Mouse (Mus musculus) heart, embryonic 11.5 days (tissue): ENCODE measurements around the gene Mef2d. TPM values are rescaled to one million over a fixed set of nuclear protein-coding genes. Genes with fewer than 3 reads are reported as not detected.
A peak's percentile ranks its signal among the peaks of the same experiment; 100 is the strongest.

ENCODE experiments used
- ATAC-seq: fragments of 200-750 bp; cut with Nextera tagmentation; replicated peaks from 2 replicates; pipeline ENCODE4 v1.8.0; 2017; ENCODE audit warnings: moderate library complexity; ENCODE audit not compliant: insufficient number of reproducible peaks, low FRiP score, low TSS enrichment
- H3K27ac ChIP-seq: fragments of 300-500 bp; sonication (generic); 2 replicates; pipeline ENCODE4 v1.5.1; 2014; ENCODE audit warnings: mild to moderate bottlenecking, low read depth, low read length
- H3K27me3 ChIP-seq: fragments of 300-500 bp; sonication (generic); 2 replicates; pipeline ENCODE4 v1.6.1; 2014; ENCODE audit warnings: mild to moderate bottlenecking, low read length, mixed read lengths; ENCODE audit not compliant: control insufficient read depth, insufficient read depth
- H3K36me3 ChIP-seq: fragments of 300-500 bp; sonication (generic); 2 replicates; pipeline ENCODE4 v1.6.1; 2014; ENCODE audit warnings: mild to moderate bottlenecking, low read length, moderate library complexity, mixed read lengths; ENCODE audit not compliant: control insufficient read depth, insufficient read depth
- H3K4me1 ChIP-seq: fragments of 300-500 bp; sonication (generic); 2 replicates; pipeline ENCODE4 v1.6.1; 2014; ENCODE audit warnings: low read length; ENCODE audit not compliant: control insufficient read depth, insufficient read depth
- H3K4me2 ChIP-seq: fragments of 300-500 bp; sonication (generic); 2 replicates; pipeline ENCODE4 v1.6.1; 2014; ENCODE audit warnings: mild to moderate bottlenecking, moderate library complexity
- H3K4me3 ChIP-seq: fragments of 300-500 bp; sonication (generic); 2 replicates; pipeline ENCODE4 v1.5.1; 2014; ENCODE audit warnings: low read depth, low read length
- H3K9ac ChIP-seq: fragments of 300-500 bp; sonication (generic); 2 replicates; pipeline ENCODE4 v1.6.1; 2014; ENCODE audit warnings: mild to moderate bottlenecking, low read depth, low read length, moderate library complexity
- H3K9me3 ChIP-seq: fragments of 300-500 bp; sonication (generic); replicated peaks from 2 replicates; pipeline ENCODE4 v1.6.1; 2016; ENCODE audit warnings: low read length; ENCODE audit not compliant: control insufficient read depth
- WGBS: fragments of 180-500 bp; shearing (Covaris S2); extraction: QIAGEN DNeasy Blood & Tissue Kit; methylation state at CpG from one replicate; pipeline ENCODE4 v1.1.7; 2014; ENCODE audit not compliant: insufficient replicate concordance; 5-methylcytosine and 5-hydroxymethylcytosine counted together
- polyA plus RNA-seq: library from polyadenylated mRNA; unstranded; fragments of >200 nt; fragmentation: Nextera tagmentation; extraction: Ambion mirVana; gene quantifications from 2 replicates; pipeline ENCODE4 v1.2.1, GENCODE M21; 2014

Mef2d gene
- polyA plus RNA-seq, 1 experiment from 2014 or later = 39.8 TPM

GRCm38 (mm10) chr3:88162259-88162658 lies 20.1 kb downstream of the Mef2d start:
- Histone ChIP-seq H3K4me2 (no peak overlapping the region), H3K4me1 (peaks cover 3% of the 10 kb centered on the region; the same call in 1 of the 2 replicates), H3K4me3 (no peak overlapping the region), H3K9me3 (no peaks in the 10 kb centered on the region), H3K27me3 (no peaks in the 10 kb centered on the region), H3K36me3 (peaks cover 47% of the 10 kb centered on the region), H3K9ac (no peak overlapping the region), H3K27ac (no peak overlapping the region)
- ATAC-seq = no peak
- WGBS = 79% methylated on average over 8 of the region's 8 CpGs

GRCm38 (mm10) chr3:88162811-88163210 lies 20.6 kb downstream of the Mef2d start:
- no peaks in the 10 kb centered on the region for H3K9me3 ChIP-seq
- H3K27ac ChIP-seq = no peak overlapping the region
- no peaks in the 10 kb centered on the region; the same call in 1 of the 2 replicates for H3K4me1 ChIP-seq
- 77% methylated on average over 4 of the region's 4 CpGs for WGBS
- no peak overlapping the region for H3K4me3 ChIP-seq
- no peak overlapping the region for H3K9ac ChIP-seq
- no peak overlapping the region for H3K4me2 ChIP-seq
- H3K36me3 ChIP-seq = peaks cover 51% of the 10 kb centered on the region
- no peak for ATAC-seq
- no peaks in the 10 kb centered on the region for H3K27me3 ChIP-seq

GRCm38 (mm10) chr3:88163847-88164246 lies 21.7 kb downstream of the Mef2d start:
- Histone ChIP-seq H3K27me3 (no peaks in the 10 kb centered on the region), H3K4me3 (no peak overlapping the region), H3K4me1 (no peaks in the 10 kb centered on the region; the same call in 1 of the 2 replicates), H3K27ac (no peak overlapping the region), H3K9me3 (no peaks in the 10 kb centered on the region), H3K9ac (no peak overlapping the region), H3K4me2 (no peak overlapping the region), H3K36me3 (peaks cover 52% of the 10 kb centered on the region)
- ATAC-seq = no peak
- WGBS = 82% methylated on average over 3 of the region's 3 CpGs

- H3K27me3 ChIP-seq = no peaks in the 10 kb centered on the region
- no peak overlapping the region for H3K4me3 ChIP-seq
- WGBS = 89% methylated on average over 3 of the region's 3 CpGs
- no peak overlapping the region for H3K4me2 ChIP-seq
- H3K4me1 ChIP-seq = no peaks in the 10 kb centered on the region; the same call in 1 of the 2 replicates
- H3K9me3 ChIP-seq = no peaks in the 10 kb centered on the region
- H3K9ac ChIP-seq = no peak overlapping the region
- ATAC-seq = no peak
- peaks cover 50% of the 10 kb centered on the region for H3K36me3 ChIP-seq
- no peak overlapping the region for H3K27ac ChIP-seq
Measured at GRCm38 (mm10) chr3:88164263-88164662, 22.1 kb downstream of the Mef2d start.

- Histone ChIP-seq H3K27ac (0 out of 2 replicates have a peak overlapping the region, but pooled peaks have one; percentile 3), H3K36me3 (peaks cover 47% of the 10 kb centered on the region), H3K9ac (no peak overlapping the region), H3K9me3 (no peaks in the 10 kb centered on the region), H3K4me1 (no peaks in the 10 kb centered on the region; the same call in 1 of the 2 replicates), H3K4me2 (no peak overlapping the region), H3K27me3 (no peaks in the 10 kb centered on the region), H3K4me3 (no peak overlapping the region)
- ATAC-seq = no peak
- 70% methylated on average over 5 of the region's 5 CpGs for WGBS
Measured at GRCm38 (mm10) chr3:88166056-88166455, 23.9 kb downstream of the Mef2d start.

- WGBS = 83% methylated on average over 5 of the region's 5 CpGs
- peaks cover 22% of the 10 kb centered on the region for H3K36me3 ChIP-seq
- no peak for ATAC-seq
- H3K9ac ChIP-seq = no peak overlapping the region
- no peak overlapping the region for H3K27ac ChIP-seq
- H3K9me3 ChIP-seq = no peaks in the 10 kb centered on the region
- H3K4me3 ChIP-seq = no peak overlapping the region
- H3K4me2 ChIP-seq = no peak overlapping the region
- peaks cover 5% of the 10 kb centered on the region; the same call in 1 of the 2 replicates for H3K4me1 ChIP-seq
- H3K27me3 ChIP-seq = no peaks in the 10 kb centered on the region
Measured at GRCm38 (mm10) chr3:88170361-88170760, 28.2 kb downstream of the Mef2d start.

DNA sequence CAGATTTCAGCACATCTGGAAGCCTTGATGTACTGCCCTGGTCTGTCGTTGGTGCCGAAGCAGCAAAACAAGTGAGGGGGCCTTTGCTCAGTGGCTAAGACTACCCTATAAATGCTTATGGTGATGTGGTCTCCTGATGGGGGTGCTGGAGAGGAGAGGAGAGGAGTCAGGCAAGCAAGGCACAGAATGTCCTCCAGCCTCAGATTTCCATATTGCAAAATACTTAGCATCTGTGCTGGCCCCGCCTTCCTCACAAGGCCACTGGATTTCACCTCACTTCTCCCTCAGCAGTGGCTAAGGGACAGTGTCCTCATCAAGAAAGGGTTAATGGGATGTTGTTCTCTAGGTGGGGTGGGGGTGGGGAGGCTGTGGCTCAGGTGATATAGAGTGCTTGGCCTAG lies 30.3 kb downstream of the Mef2d start:
- Histone ChIP-seq H3K4me3 (no peak overlapping the region), H3K9ac (no peak overlapping the region), H3K4me2 (no peak overlapping the region), H3K9me3 (no peaks in the 10 kb centered on the region), H3K27me3 (no peaks in the 10 kb centered on the region), H3K4me1 (peaks cover 10% of the 10 kb centered on the region), H3K36me3 (peaks cover 18% of the 10 kb centered on the region), H3K27ac (0 out of 2 replicates have a peak overlapping the region, but pooled peaks have one; percentile 13)
- 92% methylated on average over 3 of the region's 3 CpGs for WGBS
- no peak for ATAC-seq

DNA sequence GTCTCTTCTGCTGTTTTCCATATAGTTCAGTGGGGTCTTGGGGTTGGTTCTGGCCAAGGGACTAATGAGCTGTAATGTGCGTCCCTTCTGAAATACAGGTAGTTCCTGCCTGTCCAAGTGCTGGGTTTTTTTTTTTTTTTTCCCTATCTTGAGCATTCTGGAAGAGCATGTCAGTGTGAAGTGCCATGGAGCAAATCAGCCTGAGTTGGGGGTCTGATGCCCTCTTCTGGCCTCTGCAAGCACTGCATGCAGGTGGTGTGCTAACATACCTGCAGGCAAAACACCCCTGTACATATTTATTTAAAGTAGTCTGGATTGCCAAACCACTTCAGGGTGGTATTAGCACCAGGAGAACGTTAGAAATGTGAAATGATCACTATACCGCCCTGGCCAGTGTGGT lies 31.2 kb downstream of the Mef2d start:
- no peaks in the 10 kb centered on the region for H3K9me3 ChIP-seq
- H3K9ac ChIP-seq = no peak overlapping the region
- no peak overlapping the region for H3K27ac ChIP-seq
- H3K4me1 ChIP-seq = peaks cover 10% of the 10 kb centered on the region
- H3K27me3 ChIP-seq = no peaks in the 10 kb centered on the region
- no peak for ATAC-seq
- H3K4me2 ChIP-seq = no peak overlapping the region
- peaks cover 10% of the 10 kb centered on the region for H3K36me3 ChIP-seq
- WGBS = 42% methylated on average over 3 of the region's 3 CpGs
- no peak overlapping the region for H3K4me3 ChIP-seq

GRCm38 (mm10) chr3:88174894-88175293 lies 32.7 kb downstream of the Mef2d start:
- Histone ChIP-seq H3K4me2 (no peak overlapping the region), H3K9me3 (no peaks in the 10 kb centered on the region), H3K4me3 (no peak overlapping the region), H3K4me1 (peaks cover 10% of the 10 kb centered on the region), H3K9ac (no peak overlapping the region), H3K36me3 (peaks cover 3% of the 10 kb centered on the region), H3K27ac (no peak overlapping the region), H3K27me3 (no peaks in the 10 kb centered on the region)
- WGBS = 78% methylated on average over 2 of the region's 2 CpGs
- no peak for ATAC-seq
